Mouse (Mus musculus) kidney, postnatal 4 days (tissue): ENCODE data around the gene Sertad4.

ENCODE experiments used
- DNase-seq, 2 experiments: peaks; one replicate each; pipeline ENCODE4 v3.0.0; 2021; ENCODE audit warnings: mixed read lengths in 2 of 2

Sertad4 gene

GRCm38 (mm10) chr1:192851126-192851525, 4.4 kb downstream of the Sertad4 start:
- no peak for DNase-seq

GRCm38 (mm10) chr1:192849616-192850015, 5.9 kb downstream of the Sertad4 start:
- DNase-seq, result no peak

- DNase-seq, result no peak
Measured at GRCm38 (mm10) chr1:192847254-192847653, 8.3 kb downstream of the Sertad4 start.

GRCm38 (mm10) chr1:192841094-192841813, 14.3 kb downstream of the Sertad4 start:
- no peak for DNase-seq

- DNase-seq, result no peak
Measured at GRCm38 (mm10) chr1:192840655-192841054, 14.9 kb downstream of the Sertad4 start.

- DNase-seq, result peak; percentile 53 to 63
Measured at GRCm38 (mm10) chr1:192835211-192835681, 20.3 kb downstream of the Sertad4 start.

- DNase-seq, result peak; percentile 73 to 83
Measured at GRCm38 (mm10) chr1:192834361-192835210, 21.0 kb downstream of the Sertad4 start.

GRCm38 (mm10) chr1:192833586-192833985, 22.0 kb downstream of the Sertad4 start:
- DNase-seq, result peak in 1 of 2 experiments; percentile 40

GRCm38 (mm10) chr1:192833097-192833496, 22.5 kb downstream of the Sertad4 start:
- no peak for DNase-seq

GRCm38 (mm10) chr1:192832338-192832737, 23.2 kb downstream of the Sertad4 start:
- no peak for DNase-seq

- peak; percentile 32 to 60 for DNase-seq
Measured at GRCm38 (mm10) chr1:192830444-192830843, 25.1 kb downstream of the Sertad4 start.

- no peak for DNase-seq
Measured at GRCm38 (mm10) chr1:192828928-192829327, 26.6 kb downstream of the Sertad4 start.

- DNase-seq, result no peak
Measured at GRCm38 (mm10) chr1:192827955-192828354, 27.6 kb downstream of the Sertad4 start.

GRCm38 (mm10) chr1:192825746-192826145, 29.8 kb downstream of the Sertad4 start:
- peak; percentile 27 to 43 for DNase-seq

- peak; percentile 71 to 78 for DNase-seq
Measured at GRCm38 (mm10) chr1:192822652-192823525, 32.7 kb downstream of the Sertad4 start.

GRCm38 (mm10) chr1:192822309-192822651, 33.3 kb downstream of the Sertad4 start:
- DNase-seq, result no peak

GRCm38 (mm10) chr1:192818334-192818733, 37.2 kb downstream of the Sertad4 start:
- DNase-seq, result no peak

GRCm38 (mm10) chr1:192815789-192816188, 39.8 kb downstream of the Sertad4 start:
- DNase-seq, result no peak

- DNase-seq, result no peak
Measured at GRCm38 (mm10) chr1:192814700-192815099, 40.9 kb downstream of the Sertad4 start.

- no peak for DNase-seq
Measured at GRCm38 (mm10) chr1:192812758-192813157, 42.8 kb downstream of the Sertad4 start.

- peak in 1 of 2 experiments; percentile 38 for DNase-seq
Measured at GRCm38 (mm10) chr1:192812290-192812689, 43.3 kb downstream of the Sertad4 start.
